Mouse (Mus musculus) ES-E14 (cell line): ENCODE measurements around the gene Skap2. TPM values are rescaled to one million over a fixed set of nuclear protein-coding genes. Genes with fewer than 3 reads are reported as not detected.

Experiments
- DNase-seq: peaks from one replicate; pipeline ENCODE4 v3.0.0-alpha.2; 2013; ENCODE audit warnings: low read depth, low spot score
- H3K27ac ChIP-seq: 2 replicates; pipeline ENCODE4 v1.5.1; 2012; ENCODE audit warnings: low read depth, mild to moderate bottlenecking, low read length, moderate library complexity, mixed read lengths; ENCODE audit not compliant: poor library complexity, insufficient read depth, severe bottlenecking
- H3K36me3 ChIP-seq: 2 replicates; pipeline ENCODE4 v1.6.1; 2012; ENCODE audit warnings: mild to moderate bottlenecking, low read length, moderate library complexity, mixed read lengths; ENCODE audit not compliant: control insufficient read depth, poor library complexity, insufficient read depth, severe bottlenecking
- H3K4me1 ChIP-seq, 2 experiments: fragments of 150-350 bp in 1 of 2; sonication (generic) in 1 of 2; 2 replicates each; pipeline ENCODE4 v1.6.1; 2012; ENCODE audit warnings: low read length in 2 of 2, mild to moderate bottlenecking in 1 of 2, mixed read lengths in 1 of 2; ENCODE audit not compliant: control insufficient read depth in 2 of 2, insufficient read depth in 2 of 2, poor library complexity in 1 of 2
- H3K4me3 ChIP-seq, 2 experiments: fragments of 150-350 bp in 1 of 2; sonication (generic) in 1 of 2; 2 replicates each; pipeline ENCODE4 v1.5.1; 2012; ENCODE audit warnings: low read length in 2 of 2, low read depth in 1 of 2, mild to moderate bottlenecking in 1 of 2, mixed read lengths in 1 of 2; ENCODE audit not compliant: insufficient read depth in 1 of 2, poor library complexity in 1 of 2, severe bottlenecking in 1 of 2
- H3K9ac ChIP-seq: 2 replicates; pipeline ENCODE4 v1.6.1; 2012; ENCODE audit warnings: low read depth, mild to moderate bottlenecking, low read length, mixed read lengths; ENCODE audit not compliant: poor library complexity, insufficient read depth, severe bottlenecking
- H3K9me3 ChIP-seq: fragments of 150-350 bp; sonication (generic); 2 replicates; pipeline ENCODE4 v1.6.1; 2012; ENCODE audit warnings: low read depth, mild to moderate bottlenecking, low read length; ENCODE audit not compliant: control insufficient read depth, insufficient read depth
- CHD2 ChIP-seq: IDR thresholded peaks from 2 replicates; pipeline ENCODE4 v1.6.1; 2014; ENCODE audit warnings: mild to moderate bottlenecking, low read depth, low read length, inconsistent platforms
- HCFC1 ChIP-seq: IDR thresholded peaks from 2 replicates; pipeline ENCODE4 v1.6.1; 2012; ENCODE audit warnings: low read length, inconsistent platforms, borderline replicate concordance; ENCODE audit not compliant: insufficient read depth
- MAFK ChIP-seq: IDR thresholded peaks from 2 replicates; pipeline ENCODE4 v1.6.1; 2014; ENCODE audit warnings: mild to moderate bottlenecking, low read depth, low read length, inconsistent platforms; ENCODE audit not compliant: insufficient read depth
- ZC3H11A ChIP-seq: IDR thresholded peaks from 2 replicates; pipeline ENCODE4 v1.6.1; 2012; ENCODE audit warnings: low read depth, mild to moderate bottlenecking, inconsistent platforms, low read length, borderline replicate concordance
- ZNF384 ChIP-seq: IDR thresholded peaks from 2 replicates; pipeline ENCODE4 v1.6.1; 2012; ENCODE audit warnings: low read depth, low read length, inconsistent platforms
- in situ Hi-C, 2 experiments: fragments of 600-800 bp; cut with MboI; formaldehyde crosslinking; loops; one replicate each; pipeline ENCODE4 v1.15.1; 2025; ENCODE audit warnings: low sequenced_read_pairs in 2 of 2, inconsistent platforms in 1 of 2; ENCODE audit not compliant: unreplicated experiment in 2 of 2
- total RNA-seq: library from RNA; depleted of rRNA; stranded (reverse); fragments of 300-350 nt; gene quantifications from 2 replicates; pipeline ENCODE4 v1.2.3, GENCODE M21; 2012

Skap2 gene
- total RNA-seq, 1 experiment: 25.1 TPM

DNA sequence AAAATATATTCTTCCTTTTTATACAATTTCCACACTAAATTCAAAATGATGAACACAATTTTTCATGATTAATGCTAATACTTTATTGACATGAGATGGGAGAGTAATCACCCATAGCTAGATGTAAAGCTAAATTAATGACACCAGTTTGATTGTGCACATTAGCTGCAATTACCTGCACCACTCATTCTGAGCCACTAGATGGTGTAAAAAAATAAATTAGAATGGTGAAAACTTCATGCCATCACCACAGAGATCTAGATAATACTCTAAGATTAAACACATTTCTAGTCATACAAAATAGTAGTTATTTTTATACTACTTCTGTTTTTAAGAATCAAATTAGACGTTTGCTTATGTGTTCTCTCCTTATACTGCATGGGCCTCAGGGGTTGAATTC is 141.2 kb downstream of the Skap2 start:
- no peak overlapping the region for H3K9ac ChIP-seq
- peaks cover 0 to 3% of the 10 kb centered on the region in 2 experiments; a peak in 2 of 4 replicates for H3K4me1 ChIP-seq
- no peak overlapping the region for H3K27ac ChIP-seq
- H3K9me3 ChIP-seq: no peaks in the 10 kb centered on the region
- in situ Hi-C loops: no loop called here
- no peaks in the 10 kb centered on the region for H3K36me3 ChIP-seq
- DNase-seq: no peak
- TF ChIP-seq HCFC1 (no peak), CHD2 (no peak), MAFK (no peak), ZC3H11A (0 out of 2 replicates have a peak, but pooled peaks have one; percentile 8), ZNF384 (no peak)
- no peak overlapping the region for H3K4me3 ChIP-seq

GRCm38 (mm10) chr6:51870294-51870693 is 142.1 kb downstream of the Skap2 start:
- H3K36me3 ChIP-seq: no peaks in the 10 kb centered on the region
- no peak overlapping the region for H3K4me3 ChIP-seq
- peaks cover 0 to 2% of the 10 kb centered on the region in 2 experiments; a peak in 1 of 4 replicates for H3K4me1 ChIP-seq
- in situ Hi-C loops: no loop called here
- no peak overlapping the region for H3K9ac ChIP-seq
- TF ChIP-seq CHD2 (no peak), HCFC1 (no peak), ZC3H11A (no peak), MAFK (no peak), ZNF384 (no peak)
- no peaks in the 10 kb centered on the region for H3K9me3 ChIP-seq
- DNase-seq: no peak
- no peak overlapping the region for H3K27ac ChIP-seq

DNA sequence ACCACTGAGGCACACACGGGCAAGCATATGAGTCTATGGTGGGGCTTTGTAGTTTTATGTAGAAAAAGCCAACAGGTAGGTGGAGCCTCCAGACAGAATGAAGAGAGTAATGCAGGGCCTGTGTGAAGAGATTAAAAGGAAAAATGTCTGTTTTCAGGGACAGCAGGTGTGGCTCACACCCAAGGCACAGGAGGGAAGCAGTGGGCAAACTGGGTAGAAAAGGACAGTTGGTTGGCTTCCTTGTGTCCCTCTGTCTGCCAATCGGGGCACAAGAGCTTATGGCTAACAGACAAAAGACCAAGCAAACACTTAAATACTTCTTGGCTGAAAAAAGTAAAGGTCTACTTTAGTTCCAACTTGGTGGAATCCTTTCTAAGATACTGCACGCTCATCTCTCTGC is 145.8 kb downstream of the Skap2 start:
- in situ Hi-C loops: no loop called here
- no peak for DNase-seq
- Histone ChIP-seq H3K36me3 (no peaks in the 10 kb centered on the region; the same call in 1 of the 2 replicates), H3K27ac (no peak overlapping the region), H3K4me3 (no peak overlapping the region), H3K9ac (no peak overlapping the region), H3K9me3 (no peaks in the 10 kb centered on the region), H3K4me1 (peaks cover 0 to under 1% of the 10 kb centered on the region in 2 experiments; a peak in 1 of 4 replicates)
- TF ChIP-seq CHD2: no peak
- TF ChIP-seq HCFC1: no peak
- no peak for TF ChIP-seq ZC3H11A
- no peak for TF ChIP-seq MAFK
- no peak for TF ChIP-seq ZNF384

- H3K4me1 ChIP-seq: no peaks in the 10 kb centered on the region
- no peak overlapping the region for H3K27ac ChIP-seq
- DNase-seq: no peak
- in situ Hi-C loops: no loop called here
- H3K4me3 ChIP-seq: no peak overlapping the region
- no peak overlapping the region for H3K9ac ChIP-seq
- H3K9me3 ChIP-seq: no peaks in the 10 kb centered on the region
- no peaks in the 10 kb centered on the region; the same call in 1 of the 2 replicates for H3K36me3 ChIP-seq
- TF ChIP-seq CHD2 (no peak), MAFK (no peak), ZC3H11A (no peak), ZNF384 (no peak), HCFC1 (no peak)
These were observed 148.8 kb downstream of the Skap2 start for GRCm38 (mm10) chr6:51863508-51863907.
